Mouse (Mus musculus) E14TG2a.4 (cell line): ENCODE measurements around the gene Hoxa5.

Experiments used
- CTCF ChIP-seq: conservative IDR thresholded peaks from 2 replicates; pipeline ENCODE4 v1.5.1; 2014; ENCODE audit warnings: low read length
- NANOG ChIP-seq: IDR thresholded peaks from 2 replicates; pipeline ENCODE4 v1.6.1; 2014; ENCODE audit warnings: borderline replicate concordance, low read length, mixed read lengths
- POU5F1 ChIP-seq: IDR thresholded peaks from 2 replicates; pipeline ENCODE4 v1.6.1; 2014; ENCODE audit warnings: low read length, borderline replicate concordance

GRCm38 (mm10) chr6:52252016-52252774 lies 47.8 kb upstream of the Hoxa5 start:
- TF ChIP-seq CTCF (no peak), POU5F1 (no peak), NANOG (no peak)
